Mouse (Mus musculus): ENCODE results near the gene Adam19. TPM values are rescaled to one million over a fixed set of nuclear protein-coding genes. Genes with fewer than 3 reads are reported as not detected.

Gene Adam19
- 62.6 TPM for polyA plus RNA-seq (2017; shearing (Covaris generic))

GRCm38 (mm10) chr11:46055896-46056769, at the start of gene Adam19:
Gene Adam19 (plus strand): TSS chr11:46055992.

GRCm38 (mm10) chr11:46052105-46052659, 3.6 kb upstream of the Adam19 start, which contains the start of gene Gm12166:
Gene Gm12166 (minus strand): TSS chr11:46052321.

GRCm38 (mm10) chr11:46165866-46166585, 110.2 kb downstream of the Adam19 start, which contains the start of gene Nipal4:
Gene Nipal4 (minus strand): TSS chr11:46166508.

Other genes starting within 250 kb of the Adam19 start
- gene Clint1, start 203.9 kb upstream of the Adam19 start, polyA plus RNA-seq (2017; shearing (Covaris generic)) = 26.8 TPM
- 1.4 TPM for gene Lsm11, start 111.1 kb upstream of the Adam19 start, polyA plus RNA-seq (2017; shearing (Covaris generic))
- gene Thg1l, start 100.5 kb upstream of the Adam19 start, polyA plus RNA-seq (2017; shearing (Covaris generic)) = 8.4 TPM
- not detected for gene Sox30, start 75.7 kb upstream of the Adam19 start, polyA plus RNA-seq (2017; shearing (Covaris generic))
- 12.1 TPM for gene Gm12166, start 3.7 kb upstream of the Adam19 start, polyA plus RNA-seq (2017; shearing (Covaris generic))
- gene Nipal4, start 110.5 kb downstream of the Adam19 start, polyA plus RNA-seq (2017; shearing (Covaris generic)) = 0.24 TPM
- gene Fndc9, start 179.5 kb downstream of the Adam19 start, polyA plus RNA-seq (2017; shearing (Covaris generic)) = 0.91 TPM

Data from CD4-positive, CD25-positive, alpha-beta regulatory T cell, adult 9 weeks (primary cell).